Mouse (Mus musculus): ENCODE results near the gene Qrich2.

- no peak for TF ChIP-seq CTCF (IDR thresholded peaks at IDR 0.05; ENCODE audit: low read depth, low read length)
- TF ChIP-seq EP300 (IDR thresholded peaks at IDR 0.05; ENCODE audit: insufficient read depth, low read depth, low read length) = 0 out of 2 replicates have a peak, but pooled peaks have one; percentile 38
These were observed 43.5 kb downstream of the Qrich2 start for GRCm38 (mm10) chr11:116422562-116422961.

Measured in ES-Bruce4 (cell line).